Mouse (Mus musculus) stomach, postnatal 0 days (tissue): ENCODE measurements around the gene A930017K11Rik.

ENCODE experiments used
- CTCF ChIP-seq: IDR thresholded peaks from 2 replicates; pipeline ENCODE4 v1.5.1; 2016; ENCODE audit warnings: antibody characterized with exemption, low read depth, mild to moderate bottlenecking, moderate library complexity
- EP300 ChIP-seq: optimal IDR thresholded peaks from 2 replicates; pipeline ENCODE3; 2016; ENCODE audit warnings: antibody characterized with exemption

DNA sequence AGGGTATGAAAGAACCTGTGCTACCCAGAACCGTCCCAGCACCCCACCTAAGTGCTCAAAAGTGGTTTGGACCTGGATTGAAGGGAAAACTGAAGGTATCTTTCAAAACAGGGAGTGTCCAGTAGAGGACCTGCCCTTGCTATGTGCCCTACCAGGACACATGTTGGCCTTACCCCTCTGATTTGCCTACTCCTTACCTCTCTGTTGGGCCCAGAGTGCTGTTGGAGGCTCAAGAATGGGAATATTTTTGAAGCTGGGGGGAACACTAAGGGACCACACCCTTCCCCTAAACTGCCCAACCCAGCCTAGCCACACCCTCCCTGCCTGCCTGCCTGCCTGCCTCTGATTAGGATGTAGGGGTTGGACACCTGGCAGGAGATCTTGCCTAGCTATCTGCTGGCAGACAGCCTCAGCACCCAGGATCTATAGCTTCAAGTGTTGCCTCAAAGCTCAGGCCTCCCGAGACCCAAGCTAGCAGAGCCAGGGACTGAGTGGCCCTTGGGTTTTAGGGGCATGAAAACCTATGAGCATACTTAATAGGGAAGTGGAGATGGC is 9.7 kb downstream of the A930017K11Rik start:
- no peak for TF ChIP-seq EP300
- TF ChIP-seq CTCF = no peak
